Mouse (Mus musculus) bone marrow, adult 2 months (tissue): ENCODE results near the gene Aox2.

ENCODE experiments used
- CTCF ChIP-seq: fragments of 200-500 bp; IDR thresholded peaks from 2 replicates; pipeline ENCODE4 v1.5.1; 2011; ENCODE audit warnings: low read length, control low read depth; ENCODE audit not compliant: control insufficient read depth, insufficient read depth
- POLR2A ChIP-seq: fragments of 200-500 bp; IDR thresholded peaks from 2 replicates; pipeline ENCODE4 v1.6.1; 2011; ENCODE audit warnings: low read depth, mild to moderate bottlenecking, control low read depth, low read length, borderline replicate concordance; ENCODE audit not compliant: control insufficient read depth

- TF ChIP-seq POLR2A (no peak), CTCF (no peak)
Observed at GRCm38 (mm10) chr1:58304296-58304695, 26.2 kb downstream of the Aox2 start.
